In the genomic region with DNA sequence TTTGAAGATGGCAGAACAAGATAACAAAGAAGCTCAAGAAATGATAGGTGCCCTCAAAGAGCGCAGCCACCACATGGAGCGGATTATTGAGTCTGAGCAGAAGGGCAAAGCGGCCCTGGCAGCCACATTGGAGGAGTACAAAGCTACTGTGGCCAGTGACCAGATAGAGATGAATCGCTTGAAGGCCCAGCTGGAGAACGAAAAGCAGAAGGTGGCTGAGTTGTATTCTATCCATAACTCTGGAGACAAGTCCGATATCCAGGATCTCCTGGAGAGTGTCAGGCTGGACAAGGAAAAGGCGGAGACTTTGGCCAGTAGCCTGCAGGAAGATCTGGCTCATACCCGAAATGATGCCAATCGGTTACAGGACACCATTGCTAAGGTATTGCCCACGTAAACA, we compare ENCODE assay signal across 18 mouse cellular contexts. TPM values are rescaled to one million over a fixed set of nuclear protein-coding genes. Genes with fewer than 3 reads are reported as not detected.
DNase-seq lines count a peak whose midpoint lies in the region; ATAC-seq lines count a peak whose summit lies in the region.
"Had no signal": no experiment of that assay in that cellular context is flagged by ENCODE, and none has a peak within 500 bp of the region (broad histone marks: within the 10 kb centered on the region; RNA-seq: fewer than 3 reads in every experiment).

No protein-coding gene starts in this region.

- H3K36me3 ChIP-seq in kidney, embryonic 14.5 days (ENCODE audit: control insufficient read depth, insufficient read depth, low read length), result peaks cover 73% of the 10 kb centered on the region

- H3K27me3 ChIP-seq in kidney, embryonic 14.5 days (ENCODE audit: control insufficient read depth, insufficient read depth, low read length), result no peaks in the 10 kb centered on the region
- H3K27me3 ChIP-seq: forebrain, embryonic 13.5 days; heart, embryonic 13.5 days; hindbrain, embryonic 15.5 days had no signal

- H3K9ac ChIP-seq in kidney, embryonic 14.5 days (ENCODE audit: low read depth, low read length), result no peak overlapping the region
- H3K9ac ChIP-seq: forebrain, embryonic 13.5 days; forebrain, postnatal 0 days; heart, embryonic 13.5 days; hindbrain, embryonic 15.5 days had no signal

- H3K4me2 ChIP-seq in kidney, embryonic 14.5 days (replicated peaks; ENCODE audit: low read depth, low read length), result no peak overlapping the region
- H3K4me2 ChIP-seq: forebrain, embryonic 13.5 days; heart, embryonic 13.5 days; hindbrain, embryonic 15.5 days had no signal

- WGBS in kidney, embryonic 14.5 days, result 96% methylated on average over 10 of the region's 10 CpGs

- H3K4me3 ChIP-seq in kidney, embryonic 14.5 days (ENCODE audit: low read length), result no peak overlapping the region
- H3K4me3 ChIP-seq: embryonic facial prominence, embryonic 10.5 days; forebrain, embryonic 13.5 days; heart, embryonic 13.5 days; hindbrain, embryonic 15.5 days had no signal

- no peak for ATAC-seq in kidney, embryonic 14.5 days (ENCODE audit: low FRiP score, low TSS enrichment)
- ATAC-seq: forebrain, embryonic 13.5 days; forebrain, postnatal 0 days; inflammation-experienced regulatory T-cells, adult 6 months; intestine, postnatal 0 days had no signal

- peak; percentile 70 for DNase-seq in brain, adult 2 months (ENCODE audit: low read depth, low spot score)
- peak; percentile 43 for DNase-seq in cerebellum, adult 11 months
- peak; percentile 43 for DNase-seq in cerebellum, adult 8-10 months
- DNase-seq in cerebellum, postnatal 14 days, result peak; percentile 64 to 73
- no peak for DNase-seq in urinary bladder, postnatal 14 days (ENCODE audit: low spot score)
- DNase-seq in urinary bladder, postnatal 4 days (ENCODE audit: low spot score in 2 of 2), result no peak
- DNase-seq: adrenal gland, adult 2 months; adrenal gland, postnatal 25 days; forebrain, postnatal 0 days; gastrocnemius, postnatal 14 days; heart, postnatal 36 days had no signal

- no peaks in the 10 kb centered on the region for H3K4me1 ChIP-seq in kidney, embryonic 14.5 days (ENCODE audit: control insufficient read depth, insufficient read depth, low read length)
- H3K4me1 ChIP-seq: embryonic facial prominence, embryonic 10.5 days; forebrain, embryonic 13.5 days; hindbrain, embryonic 15.5 days had no signal

- no peaks in the 10 kb centered on the region for H3K9me3 ChIP-seq in kidney, embryonic 14.5 days (ENCODE audit: control insufficient read depth, low read length)
- H3K9me3 ChIP-seq: embryonic facial prominence, embryonic 10.5 days; forebrain, embryonic 13.5 days; heart, embryonic 13.5 days; hindbrain, embryonic 15.5 days had no signal

- H3K27ac ChIP-seq in kidney, embryonic 14.5 days (ENCODE audit: low read depth, low read length), result no peak overlapping the region
- H3K27ac ChIP-seq: embryonic facial prominence, embryonic 10.5 days; forebrain, embryonic 13.5 days; heart, embryonic 13.5 days; hindbrain, embryonic 15.5 days had no signal

RNA-seq across cellular contexts. Expression of gene Specc1l, which starts 34.5 kb away (rescaled TPM):
- 17.2 and 27.6 TPM in 2 replicates for polyA plus RNA-seq in kidney, embryonic 14.5 days (2014; fragmentation: Nextera tagmentation; extraction: Ambion mirVana)

Comparison
In these comparisons a context has a peak if more than half of its experiments do, and no peak if none do; other contexts are left out.
1. DNase-seq: peak in brain, adult 2 months (single experiment), cerebellum, adult 11 months (single experiment), cerebellum, adult 8-10 months (single experiment) and cerebellum, postnatal 14 days (2 of 2); none in urinary bladder, postnatal 14 days (single experiment) and urinary bladder, postnatal 4 days (0 of 2).